Mouse (Mus musculus): ENCODE measurements around the gene Kctd14. TPM values are rescaled to one million over a fixed set of nuclear protein-coding genes. Genes with fewer than 3 reads are reported as not detected.
"Not testable (repeated sequence)": the region's sequence is repeated elsewhere in the genome, so short reads cannot be mapped to it uniquely, and the experiment has no call there.

Kctd14 gene
- polyA plus RNA-seq (2015; fragmentation: Nextera tagmentation; extraction: Ambion mirVana) = 9.4 and 10.2 TPM in 2 replicates

GRCm38 (mm10) chr7:97451023-97451422 is at the start of gene Kctd14:
TSS of gene Kctd14 (plus strand) at chr7:97451323.
- ATAC-seq (ENCODE audit: low read depth); H3K36me3 ChIP-seq (ENCODE audit: control insufficient read depth, insufficient read depth); H3K9ac ChIP-seq (ENCODE audit: low read depth, low read length); H3K9me3 ChIP-seq (replicated peaks; ENCODE audit: control insufficient read depth, low read length); H3K4me3 ChIP-seq (ENCODE audit: low read depth, low read length); H3K27me3 ChIP-seq (ENCODE audit: control insufficient read depth, insufficient read depth, low read depth, low read length): not testable (repeated sequence)
- H3K4me2 ChIP-seq (ENCODE audit: low read depth, low read length) = peak within 1 kb of the TSS; percentile 78; the same call in 1 of the 2 replicates
- WGBS (ENCODE audit: insufficient replicate concordance) = 35% methylated on average over 2 of the region's 2 CpGs
- H3K27ac ChIP-seq (ENCODE audit: low read length) = peak within 1 kb of the TSS; percentile 97
- H3K4me1 ChIP-seq (ENCODE audit: control insufficient read depth, low read depth, low read length) = peaks cover 24% of the 10 kb centered on the region

GRCm38 (mm10) chr7:97407145-97407544 is 44.0 kb upstream of the Kctd14 start:
- peaks cover 17% of the 10 kb centered on the region for H3K36me3 ChIP-seq (ENCODE audit: control insufficient read depth, insufficient read depth)
- no peak overlapping the region for H3K4me2 ChIP-seq (ENCODE audit: low read depth, low read length)
- H3K9me3 ChIP-seq (replicated peaks; ENCODE audit: control insufficient read depth, low read length) = no peaks in the 10 kb centered on the region
- no peak overlapping the region for H3K4me3 ChIP-seq (ENCODE audit: low read depth, low read length)
- 85% methylated on average over 10 of the region's 10 CpGs for WGBS (ENCODE audit: insufficient replicate concordance)
- H3K4me1 ChIP-seq (ENCODE audit: control insufficient read depth, low read depth, low read length) = no peaks in the 10 kb centered on the region
- H3K27me3 ChIP-seq (ENCODE audit: control insufficient read depth, insufficient read depth, low read depth, low read length) = no peaks in the 10 kb centered on the region
- H3K9ac ChIP-seq (ENCODE audit: low read depth, low read length) = no peak overlapping the region
- ATAC-seq (ENCODE audit: low read depth) = no peak
- no peak overlapping the region for H3K27ac ChIP-seq (ENCODE audit: low read length)

- H3K27me3 ChIP-seq (ENCODE audit: control insufficient read depth, insufficient read depth, low read depth, low read length) = no peaks in the 10 kb centered on the region
- H3K4me1 ChIP-seq (ENCODE audit: control insufficient read depth, low read depth, low read length) = no peaks in the 10 kb centered on the region
- no peak overlapping the region for H3K4me2 ChIP-seq (ENCODE audit: low read depth, low read length)
- no peak overlapping the region for H3K4me3 ChIP-seq (ENCODE audit: low read depth, low read length)
- peaks cover 17% of the 10 kb centered on the region for H3K36me3 ChIP-seq (ENCODE audit: control insufficient read depth, insufficient read depth)
- H3K9me3 ChIP-seq (replicated peaks; ENCODE audit: control insufficient read depth, low read length) = no peaks in the 10 kb centered on the region
- no peak overlapping the region for H3K27ac ChIP-seq (ENCODE audit: low read length)
- no peak for ATAC-seq (ENCODE audit: low read depth)
- H3K9ac ChIP-seq (ENCODE audit: low read depth, low read length) = no peak overlapping the region
- 68% methylated on average over 2 of the region's 2 CpGs for WGBS (ENCODE audit: insufficient replicate concordance)
Measured at GRCm38 (mm10) chr7:97411106-97411505, 40.0 kb upstream of the Kctd14 start.

- Histone ChIP-seq H3K27me3 (ENCODE audit: control insufficient read depth, insufficient read depth, low read depth, low read length) (no peaks in the 10 kb centered on the region), H3K36me3 (ENCODE audit: control insufficient read depth, insufficient read depth) (peaks cover 17% of the 10 kb centered on the region), H3K9me3 (replicated peaks; ENCODE audit: control insufficient read depth, low read length) (no peaks in the 10 kb centered on the region), H3K4me2 (ENCODE audit: low read depth, low read length) (no peak overlapping the region), H3K9ac (ENCODE audit: low read depth, low read length) (no peak overlapping the region), H3K27ac (ENCODE audit: low read length) (no peak overlapping the region), H3K4me3 (ENCODE audit: low read depth, low read length) (no peak overlapping the region), H3K4me1 (ENCODE audit: control insufficient read depth, low read depth, low read length) (no peaks in the 10 kb centered on the region)
- WGBS (ENCODE audit: insufficient replicate concordance) = 62% methylated on average over 3 of the region's 3 CpGs
- no peak for ATAC-seq (ENCODE audit: low read depth)
Measured at GRCm38 (mm10) chr7:97411575-97411974, 39.5 kb upstream of the Kctd14 start.

GRCm38 (mm10) chr7:97413981-97414380 is 37.1 kb upstream of the Kctd14 start:
- no peaks in the 10 kb centered on the region for H3K4me1 ChIP-seq (ENCODE audit: control insufficient read depth, low read depth, low read length)
- H3K27ac ChIP-seq (ENCODE audit: low read length) = no peak overlapping the region
- ATAC-seq (ENCODE audit: low read depth) = no peak
- no peak overlapping the region for H3K4me3 ChIP-seq (ENCODE audit: low read depth, low read length)
- WGBS (ENCODE audit: insufficient replicate concordance) = 48% methylated on average over 1 of the region's 1 CpGs
- H3K27me3 ChIP-seq (ENCODE audit: control insufficient read depth, insufficient read depth, low read depth, low read length) = no peaks in the 10 kb centered on the region
- no peak overlapping the region for H3K9ac ChIP-seq (ENCODE audit: low read depth, low read length)
- peaks cover 15% of the 10 kb centered on the region for H3K36me3 ChIP-seq (ENCODE audit: control insufficient read depth, insufficient read depth)
- H3K4me2 ChIP-seq (ENCODE audit: low read depth, low read length) = no peak overlapping the region
- no peaks in the 10 kb centered on the region for H3K9me3 ChIP-seq (replicated peaks; ENCODE audit: control insufficient read depth, low read length)

GRCm38 (mm10) chr7:97414426-97414825 is 36.7 kb upstream of the Kctd14 start:
- Histone ChIP-seq H3K27ac (ENCODE audit: low read length) (no peak overlapping the region), H3K9ac (ENCODE audit: low read depth, low read length) (no peak overlapping the region), H3K4me3 (ENCODE audit: low read depth, low read length) (no peak overlapping the region), H3K36me3 (ENCODE audit: control insufficient read depth, insufficient read depth) (peaks cover 10% of the 10 kb centered on the region), H3K4me2 (ENCODE audit: low read depth, low read length) (no peak overlapping the region), H3K27me3 (ENCODE audit: control insufficient read depth, insufficient read depth, low read depth, low read length) (no peaks in the 10 kb centered on the region), H3K9me3 (replicated peaks; ENCODE audit: control insufficient read depth, low read length) (no peaks in the 10 kb centered on the region), H3K4me1 (ENCODE audit: control insufficient read depth, low read depth, low read length) (no peaks in the 10 kb centered on the region)
- 57% methylated on average over 1 of the region's 1 CpGs for WGBS (ENCODE audit: insufficient replicate concordance)
- ATAC-seq (ENCODE audit: low read depth) = no peak

- Histone ChIP-seq H3K9me3 (replicated peaks; ENCODE audit: control insufficient read depth, low read length) (no peaks in the 10 kb centered on the region), H3K27me3 (ENCODE audit: control insufficient read depth, insufficient read depth, low read depth, low read length) (no peaks in the 10 kb centered on the region), H3K4me3 (ENCODE audit: low read depth, low read length) (no peak overlapping the region), H3K9ac (ENCODE audit: low read depth, low read length) (no peak overlapping the region), H3K4me2 (ENCODE audit: low read depth, low read length) (no peak overlapping the region), H3K27ac (ENCODE audit: low read length) (no peak overlapping the region), H3K4me1 (ENCODE audit: control insufficient read depth, low read depth, low read length) (no peaks in the 10 kb centered on the region), H3K36me3 (ENCODE audit: control insufficient read depth, insufficient read depth) (peaks cover 5% of the 10 kb centered on the region)
- ATAC-seq (ENCODE audit: low read depth) = no peak
- WGBS (ENCODE audit: insufficient replicate concordance) = 57% methylated on average over 9 of the region's 9 CpGs
Measured at GRCm38 (mm10) chr7:97414915-97415687, 36.0 kb upstream of the Kctd14 start.

GRCm38 (mm10) chr7:97416473-97416872 is 34.6 kb upstream of the Kctd14 start:
- no peaks in the 10 kb centered on the region for H3K4me1 ChIP-seq (ENCODE audit: control insufficient read depth, low read depth, low read length)
- H3K36me3 ChIP-seq (ENCODE audit: control insufficient read depth, insufficient read depth) = no peaks in the 10 kb centered on the region
- no peaks in the 10 kb centered on the region for H3K27me3 ChIP-seq (ENCODE audit: control insufficient read depth, insufficient read depth, low read depth, low read length)
- H3K4me2 ChIP-seq (ENCODE audit: low read depth, low read length) = no peak overlapping the region
- WGBS (ENCODE audit: insufficient replicate concordance) = 71% methylated on average over 4 of the region's 4 CpGs
- H3K9ac ChIP-seq (ENCODE audit: low read depth, low read length) = no peak overlapping the region
- no peak overlapping the region for H3K4me3 ChIP-seq (ENCODE audit: low read depth, low read length)
- no peak overlapping the region for H3K27ac ChIP-seq (ENCODE audit: low read length)
- ATAC-seq (ENCODE audit: low read depth) = no peak
- H3K9me3 ChIP-seq (replicated peaks; ENCODE audit: control insufficient read depth, low read length) = no peaks in the 10 kb centered on the region

GRCm38 (mm10) chr7:97416906-97417777 is 34.0 kb upstream of the Kctd14 start, which contains the start of gene Thrsp:
TSS of gene Thrsp (minus strand) at chr7:97417730.
- Histone ChIP-seq H3K4me3 (ENCODE audit: low read depth, low read length) (no peak within 1 kb of the TSS), H3K9ac (ENCODE audit: low read depth, low read length) (no peak within 1 kb of the TSS), H3K27me3 (ENCODE audit: control insufficient read depth, insufficient read depth, low read depth, low read length) (no peaks in the 10 kb centered on the region), H3K27ac (ENCODE audit: low read length) (no peak within 1 kb of the TSS), H3K4me1 (ENCODE audit: control insufficient read depth, low read depth, low read length) (no peaks in the 10 kb centered on the region), H3K4me2 (ENCODE audit: low read depth, low read length) (no peak within 1 kb of the TSS), H3K9me3 (replicated peaks; ENCODE audit: control insufficient read depth, low read length) (no peaks in the 10 kb centered on the region), H3K36me3 (ENCODE audit: control insufficient read depth, insufficient read depth) (no peaks in the 10 kb centered on the region)
- 63% methylated on average over 25 of the region's 25 CpGs for WGBS (ENCODE audit: insufficient replicate concordance)
- ATAC-seq (ENCODE audit: low read depth) = no peak; the same call in 1 of the 2 replicates

Data from liver, embryonic 16.5 days (tissue).